Mouse (Mus musculus) E14TG2a.4 (cell line): ENCODE results near the gene Nubp2.
A peak's percentile ranks its signal among the peaks of the same experiment; 100 is the strongest.

Experiments used
- H3K27me3 ChIP-seq: 2 replicates; pipeline ENCODE4 v1.6.1; 2014; ENCODE audit warnings: low read length, control low read depth; ENCODE audit not compliant: insufficient read depth
- H3K36me3 ChIP-seq: 2 replicates; pipeline ENCODE4 v1.6.1; 2014; ENCODE audit warnings: low read length, control low read depth; ENCODE audit not compliant: insufficient read depth
- H3K4me1 ChIP-seq: replicated peaks from 2 replicates; pipeline ENCODE4 v1.6.1; 2014; ENCODE audit warnings: low read depth, low read length, control low read depth
- H3K4me3 ChIP-seq: replicated peaks from 2 replicates; pipeline ENCODE4 v1.5.1; 2014; ENCODE audit warnings: mild to moderate bottlenecking, low read length
- H3K9me3 ChIP-seq: 2 replicates; pipeline ENCODE4 v1.6.1; 2014; ENCODE audit warnings: low read length, control low read depth
- CTCF ChIP-seq: conservative IDR thresholded peaks from 2 replicates; pipeline ENCODE4 v1.5.1; 2014; ENCODE audit warnings: low read length
- NANOG ChIP-seq: IDR thresholded peaks from 2 replicates; pipeline ENCODE4 v1.6.1; 2014; ENCODE audit warnings: borderline replicate concordance, low read length, mixed read lengths
- POU5F1 ChIP-seq: IDR thresholded peaks from 2 replicates; pipeline ENCODE4 v1.6.1; 2014; ENCODE audit warnings: low read length, borderline replicate concordance

Nubp2 gene

DNA sequence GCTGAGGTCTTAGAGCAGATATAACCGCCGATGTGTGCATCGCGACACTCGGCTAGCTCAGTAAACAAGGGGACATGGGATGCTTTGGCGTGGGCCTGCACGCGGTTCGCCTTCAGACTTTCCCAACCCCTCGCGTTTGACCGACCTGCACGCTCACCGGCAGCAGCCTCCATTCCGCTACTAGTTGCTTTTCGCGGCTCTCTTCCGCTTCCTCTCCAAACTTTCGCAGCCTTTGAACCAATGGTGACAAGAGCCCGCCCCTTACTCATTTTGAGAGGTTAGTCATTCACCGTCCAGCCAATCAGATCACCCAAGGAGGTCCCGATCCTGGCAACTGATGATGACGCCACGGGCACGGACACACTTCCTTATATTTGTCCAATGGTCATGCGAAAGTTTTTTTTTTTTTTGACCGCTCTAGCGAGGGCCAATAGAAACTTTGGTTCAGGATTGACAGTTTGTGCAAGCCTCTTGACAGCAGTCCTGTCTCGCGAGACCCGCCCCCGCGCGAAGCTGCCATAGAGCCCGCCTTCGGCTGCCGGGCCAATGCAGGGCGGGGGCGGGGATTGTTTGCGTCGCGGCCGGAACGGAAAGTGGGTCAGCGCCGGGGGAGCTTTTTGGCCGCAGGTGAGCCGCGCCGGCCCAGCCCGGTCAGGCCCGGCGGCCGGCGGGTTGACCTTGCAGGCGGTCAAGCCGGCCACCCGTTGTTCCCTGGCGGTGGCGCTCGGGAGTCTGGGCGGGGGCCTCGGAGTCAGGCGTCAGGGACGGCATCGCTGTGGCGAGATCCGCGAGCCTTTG, at the start of gene Nubp2, which contains the start of gene Spsb3:
Gene Nubp2, minus strand, starts transcription at position 216 of the 798 bp plus-strand sequence.
Gene Spsb3, plus strand, starts transcription at position 510 of the 798 bp plus-strand sequence.
- Histone ChIP-seq H3K9me3 (no peaks in the 10 kb centered on the region), H3K27me3 (no peaks in the 10 kb centered on the region), H3K4me3 (peak within 1 kb of the TSS; percentile 100), H3K4me1 (peaks cover 84% of the 10 kb centered on the region), H3K36me3 (peaks cover 64% of the 10 kb centered on the region)
- no peak for TF ChIP-seq CTCF
- no peak for TF ChIP-seq POU5F1
- TF ChIP-seq NANOG, result no peak

DNA sequence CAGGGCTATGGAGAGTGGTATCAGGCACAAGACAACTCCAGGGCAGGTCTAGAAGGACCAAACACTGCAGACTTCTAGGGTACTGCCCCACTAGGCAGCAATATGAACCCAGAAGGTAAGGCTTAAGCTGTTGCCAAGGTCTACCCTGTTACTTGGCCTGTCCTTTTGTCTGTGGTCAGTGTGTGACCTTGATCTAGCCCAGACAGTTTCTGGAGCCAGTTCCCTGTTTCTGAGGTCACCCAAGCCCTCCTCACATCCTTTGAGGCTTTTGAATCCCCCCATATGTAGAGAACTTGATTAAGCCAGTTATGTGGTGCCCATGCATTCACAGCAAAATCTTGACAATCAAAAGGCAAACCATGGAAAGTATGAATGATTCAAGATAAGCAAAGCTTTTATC, 49.5 kb upstream of the Nubp2 start:
- Histone ChIP-seq H3K36me3 (peaks cover 41% of the 10 kb centered on the region), H3K27me3 (no peaks in the 10 kb centered on the region), H3K4me3 (peak overlapping the region; percentile 96), H3K9me3 (no peaks in the 10 kb centered on the region), H3K4me1 (peaks cover 16% of the 10 kb centered on the region)
- TF ChIP-seq NANOG (no peak), CTCF (no peak), POU5F1 (no peak)

GRCm38 (mm10) chr17:24934926-24935325, 48.8 kb upstream of the Nubp2 start:
- no peak for TF ChIP-seq CTCF
- no peak for TF ChIP-seq POU5F1
- no peak for TF ChIP-seq NANOG
- Histone ChIP-seq H3K4me1 (peaks cover 16% of the 10 kb centered on the region), H3K4me3 (no peak overlapping the region), H3K9me3 (no peaks in the 10 kb centered on the region), H3K27me3 (no peaks in the 10 kb centered on the region), H3K36me3 (peaks cover 35% of the 10 kb centered on the region)

- Histone ChIP-seq H3K36me3 (peaks cover 37% of the 10 kb centered on the region), H3K27me3 (no peaks in the 10 kb centered on the region), H3K4me1 (peaks cover 29% of the 10 kb centered on the region), H3K9me3 (no peaks in the 10 kb centered on the region), H3K4me3 (no peak overlapping the region)
- TF ChIP-seq POU5F1 (no peak), CTCF (no peak), NANOG (no peak)
Measured at GRCm38 (mm10) chr17:24933163-24933562, 47.0 kb upstream of the Nubp2 start.

DNA sequence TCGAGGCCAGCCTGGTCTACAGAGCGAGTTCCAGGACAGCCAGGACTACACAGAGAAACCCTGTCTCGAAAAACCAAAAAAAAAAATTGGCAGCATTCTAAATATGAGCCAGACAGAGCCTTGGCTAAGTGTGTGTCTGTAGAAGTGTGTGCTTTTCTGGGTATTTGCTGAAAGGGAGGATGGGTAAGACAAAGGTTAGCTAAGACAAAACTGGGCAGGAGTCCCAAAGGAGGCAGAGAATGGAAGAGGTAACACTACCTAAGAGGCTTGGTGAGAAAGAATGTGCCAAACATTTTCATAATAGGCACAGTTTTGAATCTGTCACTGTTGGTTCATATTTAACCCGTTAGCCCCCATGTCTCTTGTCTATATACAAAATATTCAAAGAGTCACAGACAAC, 46.3 kb upstream of the Nubp2 start:
- Histone ChIP-seq H3K9me3 (no peaks in the 10 kb centered on the region), H3K27me3 (no peaks in the 10 kb centered on the region), H3K4me3 (no peak overlapping the region), H3K4me1 (peaks cover 29% of the 10 kb centered on the region), H3K36me3 (peaks cover 41% of the 10 kb centered on the region)
- no peak for TF ChIP-seq NANOG
- TF ChIP-seq POU5F1, result no peak
- no peak for TF ChIP-seq CTCF

DNA sequence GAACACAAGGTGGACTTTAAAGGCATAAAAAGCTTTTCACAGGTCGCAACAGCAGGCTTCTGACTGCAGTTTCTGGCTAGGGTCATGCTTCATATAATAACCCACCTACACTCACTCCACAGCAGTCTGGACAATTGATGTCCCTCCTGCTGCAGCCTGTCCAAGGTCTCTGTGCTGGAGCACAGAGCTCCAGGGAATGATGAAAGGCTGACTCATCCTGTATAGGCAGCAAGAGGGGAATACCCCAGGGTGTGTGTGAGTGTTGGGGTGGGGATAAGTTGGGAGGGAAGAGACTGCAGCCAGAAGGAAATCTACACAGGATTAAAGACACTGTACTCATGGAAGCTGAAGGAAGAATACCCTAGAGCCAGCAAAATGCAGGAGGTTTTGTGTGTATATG, 43.4 kb upstream of the Nubp2 start:
- TF ChIP-seq CTCF, result no peak
- TF ChIP-seq POU5F1, result no peak
- TF ChIP-seq NANOG, result no peak
- H3K36me3 ChIP-seq, result peaks cover 57% of the 10 kb centered on the region
- H3K4me1 ChIP-seq, result peaks cover 14% of the 10 kb centered on the region
- H3K4me3 ChIP-seq, result no peak overlapping the region
- H3K27me3 ChIP-seq, result no peaks in the 10 kb centered on the region
- no peaks in the 10 kb centered on the region for H3K9me3 ChIP-seq

DNA sequence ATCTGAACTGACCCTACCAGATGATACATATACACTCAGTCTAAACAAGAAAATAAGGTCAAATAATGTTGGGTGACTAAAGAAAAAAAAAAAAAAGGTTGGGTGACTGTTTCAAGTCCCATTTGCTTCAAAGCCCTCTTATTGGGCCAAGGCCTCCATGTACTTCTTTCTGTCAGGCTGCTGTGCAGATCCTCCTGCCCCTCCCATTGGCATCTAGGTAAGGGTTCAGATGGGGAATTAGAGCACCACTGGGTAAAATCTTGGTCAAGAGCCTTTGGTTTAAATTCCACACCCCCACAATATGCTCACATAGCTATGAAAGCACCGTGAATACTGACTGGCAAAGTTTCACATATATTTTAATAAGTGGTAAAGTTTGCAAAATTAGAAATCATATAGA, 37.1 kb upstream of the Nubp2 start:
- TF ChIP-seq NANOG (no peak), POU5F1 (no peak), CTCF (no peak)
- no peaks in the 10 kb centered on the region for H3K9me3 ChIP-seq
- peaks cover 91% of the 10 kb centered on the region for H3K36me3 ChIP-seq
- no peaks in the 10 kb centered on the region for H3K27me3 ChIP-seq
- no peaks in the 10 kb centered on the region for H3K4me1 ChIP-seq
- no peak overlapping the region for H3K4me3 ChIP-seq

- Histone ChIP-seq H3K4me3 (no peak overlapping the region), H3K27me3 (no peaks in the 10 kb centered on the region), H3K36me3 (peaks cover 98% of the 10 kb centered on the region), H3K4me1 (peaks cover 7% of the 10 kb centered on the region; the same call in 1 of the 2 replicates), H3K9me3 (no peaks in the 10 kb centered on the region)
- TF ChIP-seq POU5F1 (no peak), NANOG (no peak), CTCF (no peak)
Measured at GRCm38 (mm10) chr17:24913984-24914383, 27.8 kb upstream of the Nubp2 start.
